Mouse (Mus musculus): ENCODE data around the gene Olfr1463. TPM values are rescaled to one million over a fixed set of nuclear protein-coding genes. Genes with fewer than 3 reads are reported as not detected.

The Olfr1463 gene
- total RNA-seq (2014; rRNA removed) (not detected in 2 replicates), polyA plus RNA-seq (2015; fragmentation: Nextera tagmentation; extraction: Ambion mirVana) (not detected in 2 replicates)

DNA sequence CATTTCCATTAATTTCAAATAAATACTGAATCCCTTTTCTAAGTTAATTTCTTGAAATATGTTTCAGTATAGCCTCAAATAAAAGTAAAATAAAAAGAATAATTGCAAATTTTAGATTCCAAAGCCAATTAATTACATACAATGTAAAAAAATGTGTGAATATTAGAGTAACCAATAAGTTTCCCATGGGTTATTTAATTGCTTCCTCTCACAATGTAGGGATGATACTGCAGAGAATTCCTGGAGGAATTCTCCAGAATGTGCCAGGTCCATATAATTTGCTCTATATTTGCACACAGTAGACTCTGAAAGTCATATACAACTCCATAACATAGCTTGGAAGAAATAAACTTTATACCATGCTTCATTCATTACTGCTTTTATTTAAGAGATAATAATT, at the start of gene Olfr1463:
TSS of gene Olfr1463 (plus strand) at position 301 of the 400 bp plus-strand sequence.
- ATAC-seq (ENCODE audit: low FRiP score), result no peak
- no peak within 1 kb of the TSS for H3K4me2 ChIP-seq (ENCODE audit: low read depth, low read length, poor library complexity, severe bottlenecking)
- peaks cover 7% of the 10 kb centered on the region; the same call in 1 of the 2 replicates for H3K9me3 ChIP-seq (ENCODE audit: low read length)
- H3K4me3 ChIP-seq (ENCODE audit: low read depth, low read length), result no peak within 1 kb of the TSS
- H3K36me3 ChIP-seq (ENCODE audit: insufficient read depth, low read length), result no peaks in the 10 kb centered on the region
- H3K4me1 ChIP-seq (ENCODE audit: insufficient read depth, low read length), result no peaks in the 10 kb centered on the region
- no peak within 1 kb of the TSS for H3K9ac ChIP-seq (replicated peaks; ENCODE audit: low read length, poor library complexity, severe bottlenecking)
- no peak for TF ChIP-seq CTCF (IDR thresholded peaks at IDR 0.05)
- H3K27me3 ChIP-seq (ENCODE audit: insufficient read depth, low read length), result no peaks in the 10 kb centered on the region
- DNase-seq (ENCODE audit: low spot score), result no peak
- no peak within 1 kb of the TSS for H3K27ac ChIP-seq (ENCODE audit: low read depth, low read length)

- no peaks in the 10 kb centered on the region for H3K4me1 ChIP-seq (ENCODE audit: insufficient read depth, low read length)
- ATAC-seq (ENCODE audit: low FRiP score) (no peak), DNase-seq (ENCODE audit: low spot score) (no peak)
- H3K36me3 ChIP-seq (ENCODE audit: insufficient read depth, low read length), result no peaks in the 10 kb centered on the region
- no peaks in the 10 kb centered on the region for H3K27me3 ChIP-seq (ENCODE audit: insufficient read depth, low read length)
- TF ChIP-seq CTCF (IDR thresholded peaks at IDR 0.05), result no peak
- H3K4me3 ChIP-seq (ENCODE audit: low read depth, low read length), result no peak within 1 kb of the TSS
- H3K27ac ChIP-seq (ENCODE audit: low read depth, low read length), result no peak within 1 kb of the TSS
- WGBS, result 80% methylated on average over 1 of the region's 1 CpGs
- peaks cover 12% of the 10 kb centered on the region; the same call in 1 of the 2 replicates for H3K9me3 ChIP-seq (ENCODE audit: low read length)
- H3K4me2 ChIP-seq (ENCODE audit: low read depth, low read length, poor library complexity, severe bottlenecking), result no peak within 1 kb of the TSS
- H3K9ac ChIP-seq (replicated peaks; ENCODE audit: low read length, poor library complexity, severe bottlenecking), result no peak within 1 kb of the TSS
These were observed 45.7 kb upstream of the Olfr1463 start, which contains the start of gene Olfr1462 for GRCm38 (mm10) chr19:13185434-13185833. Olfr1462 (plus strand) TSS chr19:13185734.

DNA sequence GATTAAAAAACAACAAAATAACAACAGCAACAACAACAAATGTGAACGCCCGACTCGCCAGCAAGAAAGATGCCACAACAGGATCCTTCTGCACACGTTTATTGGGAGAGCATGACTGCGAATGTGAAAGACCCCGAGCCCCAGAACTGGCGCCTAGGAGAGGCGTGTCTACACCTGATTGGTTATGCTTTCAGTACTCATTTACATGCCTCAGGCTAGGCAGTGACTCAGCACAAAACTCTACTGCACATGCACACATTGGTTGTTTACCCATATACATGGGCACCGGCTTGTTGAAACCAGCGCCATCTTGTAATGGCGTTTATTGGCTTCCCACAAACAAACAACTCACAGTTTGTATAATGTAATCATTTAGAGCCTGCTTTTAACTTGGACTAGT, 9.5 kb upstream of the Olfr1463 start:
- Histone ChIP-seq H3K4me2 (ENCODE audit: low read depth, low read length, poor library complexity, severe bottlenecking) (no peak overlapping the region), H3K4me1 (ENCODE audit: insufficient read depth, low read length) (no peaks in the 10 kb centered on the region), H3K27ac (ENCODE audit: low read depth, low read length) (no peak overlapping the region), H3K36me3 (ENCODE audit: insufficient read depth, low read length) (no peaks in the 10 kb centered on the region), H3K9me3 (ENCODE audit: low read length) (peaks cover 10% of the 10 kb centered on the region; the same call in 1 of the 2 replicates), H3K4me3 (ENCODE audit: low read depth, low read length) (no peak overlapping the region), H3K27me3 (ENCODE audit: insufficient read depth, low read length) (no peaks in the 10 kb centered on the region), H3K9ac (replicated peaks; ENCODE audit: low read length, poor library complexity, severe bottlenecking) (no peak overlapping the region)
- WGBS, result 87% methylated on average over 11 of the region's 11 CpGs
- no peak for TF ChIP-seq CTCF (IDR thresholded peaks at IDR 0.05)
- no peak for ATAC-seq (ENCODE audit: low FRiP score)
- DNase-seq (ENCODE audit: low spot score), result no peak

Other genes with a start within 250 kb of the Olfr1463 start
- not detected in 2 replicates for gene Olfr1451, start 236.3 kb upstream of the Olfr1463 start, total RNA-seq (2014; rRNA removed)
- not detected in 2 replicates for gene Olfr1451, start 236.3 kb upstream of the Olfr1463 start, polyA plus RNA-seq (2015; fragmentation: Nextera tagmentation; extraction: Ambion mirVana)
- gene Olfr1453, start 203.0 kb upstream of the Olfr1463 start, total RNA-seq (2014; rRNA removed), result not detected in 2 replicates
- not detected in 2 replicates for gene Olfr1453, start 203.0 kb upstream of the Olfr1463 start, polyA plus RNA-seq (2015; fragmentation: Nextera tagmentation; extraction: Ambion mirVana)
- not detected in 2 replicates for gene Olfr1454, start 170.7 kb upstream of the Olfr1463 start, total RNA-seq (2014; rRNA removed)
- gene Olfr1454, start 170.7 kb upstream of the Olfr1463 start, polyA plus RNA-seq (2015; fragmentation: Nextera tagmentation; extraction: Ambion mirVana), result not detected in 2 replicates
- gene Olfr1457, start 133.4 kb upstream of the Olfr1463 start, total RNA-seq (2014; rRNA removed), result not detected in 2 replicates
- gene Olfr1457, start 133.4 kb upstream of the Olfr1463 start, polyA plus RNA-seq (2015; fragmentation: Nextera tagmentation; extraction: Ambion mirVana), result not detected in 2 replicates
- not detected in 2 replicates for gene Olfr1458, start 124.6 kb upstream of the Olfr1463 start, total RNA-seq (2014; rRNA removed)
- gene Olfr1458, start 124.6 kb upstream of the Olfr1463 start, polyA plus RNA-seq (2015; fragmentation: Nextera tagmentation; extraction: Ambion mirVana), result not detected in 2 replicates
- under 0.01 TPM in 1 of 2 replicates, not detected in the other for gene Olfr1459, start 81.8 kb upstream of the Olfr1463 start, total RNA-seq (2014; rRNA removed)
- gene Olfr1459, start 81.8 kb upstream of the Olfr1463 start, polyA plus RNA-seq (2015; fragmentation: Nextera tagmentation; extraction: Ambion mirVana), result not detected in 2 replicates
- gene Olfr1461, start 68.3 kb upstream of the Olfr1463 start, total RNA-seq (2014; rRNA removed), result not detected in 2 replicates
- not detected in 2 replicates for gene Olfr1461, start 68.3 kb upstream of the Olfr1463 start, polyA plus RNA-seq (2015; fragmentation: Nextera tagmentation; extraction: Ambion mirVana)
- not detected in 2 replicates for gene Olfr1462, start 45.6 kb upstream of the Olfr1463 start, total RNA-seq (2014; rRNA removed)
- gene Olfr1462, start 45.6 kb upstream of the Olfr1463 start, polyA plus RNA-seq (2015; fragmentation: Nextera tagmentation; extraction: Ambion mirVana), result not detected in 2 replicates
- gene Olfr1465, start 84.2 kb downstream of the Olfr1463 start, total RNA-seq (2014; rRNA removed), result not detected in 2 replicates
- not detected in 2 replicates for gene Olfr1465, start 84.2 kb downstream of the Olfr1463 start, polyA plus RNA-seq (2015; fragmentation: Nextera tagmentation; extraction: Ambion mirVana)
- not detected in 2 replicates for gene Olfr1466, start 107.5 kb downstream of the Olfr1463 start, total RNA-seq (2014; rRNA removed)
- not detected in 2 replicates for gene Olfr1466, start 107.5 kb downstream of the Olfr1463 start, polyA plus RNA-seq (2015; fragmentation: Nextera tagmentation; extraction: Ambion mirVana)
- not detected in 2 replicates for gene Olfr1467, start 130.9 kb downstream of the Olfr1463 start, total RNA-seq (2014; rRNA removed)
- not detected in 2 replicates for gene Olfr1467, start 130.9 kb downstream of the Olfr1463 start, polyA plus RNA-seq (2015; fragmentation: Nextera tagmentation; extraction: Ambion mirVana)
- gene Olfr1469, start 176.5 kb downstream of the Olfr1463 start, total RNA-seq (2014; rRNA removed), result not detected in 2 replicates
- gene Olfr1469, start 176.5 kb downstream of the Olfr1463 start, polyA plus RNA-seq (2015; fragmentation: Nextera tagmentation; extraction: Ambion mirVana), result not detected in 2 replicates
- gene Olfr1471, start 212.1 kb downstream of the Olfr1463 start, total RNA-seq (2014; rRNA removed), result not detected in 2 replicates
- gene Olfr1471, start 212.1 kb downstream of the Olfr1463 start, polyA plus RNA-seq (2015; fragmentation: Nextera tagmentation; extraction: Ambion mirVana), result not detected in 2 replicates
- not detected in 2 replicates for gene Olfr1472, start 224.8 kb downstream of the Olfr1463 start, total RNA-seq (2014; rRNA removed)
- not detected in 2 replicates for gene Olfr1472, start 224.8 kb downstream of the Olfr1463 start, polyA plus RNA-seq (2015; fragmentation: Nextera tagmentation; extraction: Ambion mirVana)
- gene Olfr1474, start 238.2 kb downstream of the Olfr1463 start, total RNA-seq (2014; rRNA removed), result not detected in 2 replicates
- not detected in 2 replicates for gene Olfr1474, start 238.2 kb downstream of the Olfr1463 start, polyA plus RNA-seq (2015; fragmentation: Nextera tagmentation; extraction: Ambion mirVana)
- gene Olfr1475, start 248.9 kb downstream of the Olfr1463 start, total RNA-seq (2014; rRNA removed), result not detected in 2 replicates
- not detected in 2 replicates for gene Olfr1475, start 248.9 kb downstream of the Olfr1463 start, polyA plus RNA-seq (2015; fragmentation: Nextera tagmentation; extraction: Ambion mirVana)